Mouse (Mus musculus) A20 (cell line): Measurements from ENCODE around the gene Map6d1.

Experiments used
- DNase-seq: peaks from one replicate; pipeline ENCODE4 v3.0.0-alpha.2; 2011; ENCODE audit warnings: low read depth, low spot score

The Map6d1 gene

GRCm38 (mm10) chr16:20240468-20241414 is at the start of gene Map6d1:
Map6d1 (minus strand) TSS chr16:20241358.
- DNase-seq, result no peak

- no peak for DNase-seq
These were observed 39.1 kb upstream of the Map6d1 start for GRCm38 (mm10) chr16:20280238-20280637.

GRCm38 (mm10) chr16:20279395-20279794 is 38.2 kb upstream of the Map6d1 start:
- no peak for DNase-seq

GRCm38 (mm10) chr16:20272994-20273393 is 31.8 kb upstream of the Map6d1 start:
- DNase-seq, result no peak

GRCm38 (mm10) chr16:20271339-20271738 is 30.2 kb upstream of the Map6d1 start:
- DNase-seq, result no peak

GRCm38 (mm10) chr16:20265089-20265488 is 23.9 kb upstream of the Map6d1 start:
- DNase-seq, result no peak

- DNase-seq, result no peak
These were observed 16.8 kb upstream of the Map6d1 start for GRCm38 (mm10) chr16:20257926-20258325.

GRCm38 (mm10) chr16:20248442-20249174 is 7.5 kb upstream of the Map6d1 start:
- no peak for DNase-seq

GRCm38 (mm10) chr16:20247103-20247502 is 5.9 kb upstream of the Map6d1 start:
- DNase-seq, result no peak

GRCm38 (mm10) chr16:20238646-20239045 is 2.5 kb downstream of the Map6d1 start:
- DNase-seq, result no peak

GRCm38 (mm10) chr16:20237426-20237825 is 3.7 kb downstream of the Map6d1 start:
- DNase-seq, result no peak

GRCm38 (mm10) chr16:20234406-20234805 is 6.8 kb downstream of the Map6d1 start:
- no peak for DNase-seq

GRCm38 (mm10) chr16:20228167-20228566 is 13.0 kb downstream of the Map6d1 start:
- no peak for DNase-seq

GRCm38 (mm10) chr16:20227504-20227903 is 13.7 kb downstream of the Map6d1 start:
- no peak for DNase-seq

GRCm38 (mm10) chr16:20226676-20227075 is 14.5 kb downstream of the Map6d1 start:
- DNase-seq, result no peak

GRCm38 (mm10) chr16:20222726-20223125 is 18.4 kb downstream of the Map6d1 start:
- DNase-seq, result no peak

GRCm38 (mm10) chr16:20213591-20214226 is 27.4 kb downstream of the Map6d1 start:
- DNase-seq, result peak; percentile 61

GRCm38 (mm10) chr16:20199501-20200201 is 41.5 kb downstream of the Map6d1 start:
- no peak for DNase-seq

- no peak for DNase-seq
These were observed 44.2 kb downstream of the Map6d1 start for GRCm38 (mm10) chr16:20196962-20197361.

GRCm38 (mm10) chr16:20195546-20195945 is 45.6 kb downstream of the Map6d1 start:
- DNase-seq, result peak; percentile 62

- no peak for DNase-seq
These were observed 49.1 kb downstream of the Map6d1 start for GRCm38 (mm10) chr16:20192043-20192442.
